Mouse (Mus musculus) stomach, postnatal 0 days (tissue): ENCODE measurements around the gene Paqr5. TPM values are rescaled to one million over a fixed set of nuclear protein-coding genes. Genes with fewer than 3 reads are reported as not detected.

Experiments used
- ATAC-seq: fragments of 200-750 bp; cut with Nextera tagmentation; 2 replicates; pipeline ENCODE4 v1.8.0; 2017; ENCODE audit not compliant: low FRiP score, low TSS enrichment
- DNase-seq: peaks from one replicate; pipeline ENCODE4 v3.0.0-alpha.2; 2016; ENCODE audit warnings: low spot score
- H3K27ac ChIP-seq: fragments of 300-500 bp; sonication (generic); replicated peaks from 2 replicates; pipeline ENCODE4 v1.5.1; 2014; ENCODE audit warnings: mild to moderate bottlenecking, control low read depth
- H3K27me3 ChIP-seq: fragments of 300-500 bp; sonication (generic); 2 replicates; pipeline ENCODE4 v1.6.1; 2014; ENCODE audit warnings: low read length; ENCODE audit not compliant: control insufficient read depth, insufficient read depth
- H3K36me3 ChIP-seq: fragments of 300-500 bp; sonication (generic); 2 replicates; pipeline ENCODE4 v1.6.1; 2014; ENCODE audit warnings: low read length, mixed read lengths; ENCODE audit not compliant: control insufficient read depth, insufficient read depth
- H3K4me1 ChIP-seq: fragments of 300-500 bp; sonication (generic); replicated peaks from 2 replicates; pipeline ENCODE4 v1.6.1; 2014; ENCODE audit warnings: antibody characterized with exemption; ENCODE audit not compliant: control insufficient read depth, insufficient read depth
- H3K4me2 ChIP-seq: fragments of 300-500 bp; sonication (generic); replicated peaks from 2 replicates; pipeline ENCODE4 v1.6.1; 2014; ENCODE audit warnings: low read depth, mild to moderate bottlenecking, control low read depth, moderate library complexity
- H3K4me3 ChIP-seq: fragments of 300-500 bp; sonication (generic); 2 replicates; pipeline ENCODE4 v1.5.1; 2014; ENCODE audit warnings: low read depth, low read length, control low read depth
- H3K9ac ChIP-seq: fragments of 300-500 bp; sonication (generic); 2 replicates; pipeline ENCODE4 v1.6.1; 2014; ENCODE audit warnings: mild to moderate bottlenecking, low read length, control low read depth, mixed read lengths
- H3K9me3 ChIP-seq: fragments of 300-500 bp; sonication (generic); 2 replicates; pipeline ENCODE4 v1.6.1; 2016; ENCODE audit warnings: low read length; ENCODE audit not compliant: control insufficient read depth
- CTCF ChIP-seq: IDR thresholded peaks from 2 replicates; pipeline ENCODE4 v1.5.1; 2016; ENCODE audit warnings: antibody characterized with exemption, low read depth, mild to moderate bottlenecking, moderate library complexity
- EP300 ChIP-seq: optimal IDR thresholded peaks from 2 replicates; pipeline ENCODE3; 2016; ENCODE audit warnings: antibody characterized with exemption
- WGBS: fragments of 180-500 bp; shearing (Covaris S2); extraction: QIAGEN DNeasy Blood & Tissue Kit; methylation state at CpG from one replicate; pipeline ENCODE4 v1.1.7; 2014; 5-methylcytosine and 5-hydroxymethylcytosine counted together
- polyA plus RNA-seq: library from polyadenylated mRNA; unstranded; fragments of >200 nt; fragmentation: Nextera tagmentation; extraction: Ambion mirVana; gene quantifications from 2 replicates; pipeline ENCODE4 v1.2.1, GENCODE M21; 2015

The Paqr5 gene
- polyA plus RNA-seq, 1 experiment from 2014 or later: 92.5 TPM

DNA sequence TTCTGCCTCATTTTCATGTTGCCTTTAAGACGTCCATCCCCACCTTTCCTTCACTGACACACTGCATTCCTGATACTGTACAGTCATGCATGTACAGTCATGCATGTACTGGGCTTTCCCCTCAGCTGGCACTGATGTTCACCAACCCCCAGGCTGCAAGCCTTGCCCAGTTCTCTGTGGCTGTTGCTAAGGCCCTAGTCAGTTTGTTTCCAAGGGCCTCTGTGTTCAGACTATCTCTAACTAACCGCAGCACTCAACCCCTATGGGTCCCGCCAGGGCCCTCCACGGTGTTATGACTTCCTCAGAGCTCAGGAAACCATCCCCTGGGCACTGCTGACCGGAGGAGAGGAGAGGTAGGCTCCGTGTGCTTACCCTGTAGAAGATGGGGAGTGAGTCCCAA, 63.3 kb downstream of the Paqr5 start:
- ATAC-seq: no peak

DNA sequence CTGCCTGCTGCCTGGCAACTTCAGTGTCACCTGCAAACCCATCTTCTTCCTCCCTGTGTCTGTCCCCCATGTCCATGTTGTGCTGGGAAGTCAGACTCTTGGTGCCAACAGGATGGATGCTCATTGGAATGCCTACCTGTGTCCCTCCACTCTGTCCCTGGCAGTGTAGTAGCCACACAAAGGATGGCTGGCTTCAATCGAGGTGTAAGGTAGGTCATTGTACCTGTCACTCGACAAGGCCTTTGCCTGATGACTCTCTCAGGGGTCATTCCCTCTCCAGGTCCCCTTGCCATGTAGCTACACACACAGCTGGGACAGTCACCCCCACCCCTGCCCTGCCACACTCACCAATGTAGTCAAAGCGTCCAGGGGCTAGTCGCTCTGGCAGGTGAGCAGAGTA, 65.5 kb downstream of the Paqr5 start:
- 0 out of 2 replicates have a peak, but pooled peaks have one; percentile 2 for ATAC-seq
- no peaks in the 10 kb centered on the region for H3K9me3 ChIP-seq
- peak overlapping the region; percentile 83 for H3K27ac ChIP-seq
- no peak overlapping the region for H3K4me2 ChIP-seq
- DNase-seq: no peak
- no peaks in the 10 kb centered on the region for H3K4me1 ChIP-seq
- H3K9ac ChIP-seq: no peak overlapping the region
- H3K27me3 ChIP-seq: no peaks in the 10 kb centered on the region
- TF ChIP-seq EP300 (no peak), CTCF (no peak)
- 79% methylated on average over 4 of the region's 4 CpGs for WGBS
- no peaks in the 10 kb centered on the region for H3K36me3 ChIP-seq
- H3K4me3 ChIP-seq: no peak overlapping the region

More for the DNA sequence above, 63.3 kb downstream of the Paqr5 start:
- no peak for DNase-seq
- Histone ChIP-seq H3K4me1 (no peaks in the 10 kb centered on the region), H3K4me3 (no peak overlapping the region), H3K4me2 (no peak overlapping the region), H3K9ac (0 out of 2 replicates have a peak overlapping the region, but pooled peaks have one; percentile 4), H3K36me3 (no peaks in the 10 kb centered on the region), H3K27me3 (no peaks in the 10 kb centered on the region), H3K27ac (no peak overlapping the region), H3K9me3 (no peaks in the 10 kb centered on the region)
- 67% methylated on average over 6 of the region's 6 CpGs for WGBS
- TF ChIP-seq EP300: no peak
- TF ChIP-seq CTCF: no peak

- peak overlapping the region; percentile 83 for H3K27ac ChIP-seq
- no peak overlapping the region for H3K4me2 ChIP-seq
- no peak overlapping the region for H3K9ac ChIP-seq
- no peaks in the 10 kb centered on the region for H3K4me1 ChIP-seq
- TF ChIP-seq EP300 (no peak), CTCF (no peak)
- ATAC-seq (peak; percentile 51), DNase-seq (peak; percentile 71)
- H3K9me3 ChIP-seq: no peaks in the 10 kb centered on the region
- no peaks in the 10 kb centered on the region for H3K36me3 ChIP-seq
- 26% methylated on average over 5 of the region's 5 CpGs for WGBS
- no peaks in the 10 kb centered on the region for H3K27me3 ChIP-seq
- H3K4me3 ChIP-seq: no peak overlapping the region
Observed at GRCm38 (mm10) chr9:61960753-61961152, 65.9 kb downstream of the Paqr5 start.

- no peak for TF ChIP-seq CTCF
- no peak for TF ChIP-seq EP300
- no peaks in the 10 kb centered on the region for H3K9me3 ChIP-seq
- 79% methylated on average over 1 of the region's 1 CpGs for WGBS
- no peaks in the 10 kb centered on the region for H3K27me3 ChIP-seq
- H3K27ac ChIP-seq: peak overlapping the region; percentile 83
- H3K4me1 ChIP-seq: no peaks in the 10 kb centered on the region
- H3K4me3 ChIP-seq: no peak overlapping the region
- DNase-seq (peak; percentile 75), ATAC-seq (peak; percentile 84)
- no peak overlapping the region for H3K4me2 ChIP-seq
- no peak overlapping the region for H3K9ac ChIP-seq
- H3K36me3 ChIP-seq: no peaks in the 10 kb centered on the region
Observed at GRCm38 (mm10) chr9:61959921-61960569, 66.6 kb downstream of the Paqr5 start.

- TF ChIP-seq CTCF (no peak), EP300 (no peak)
Observed at GRCm38 (mm10) chr9:61954707-61955106, 71.9 kb downstream of the Paqr5 start.

DNA sequence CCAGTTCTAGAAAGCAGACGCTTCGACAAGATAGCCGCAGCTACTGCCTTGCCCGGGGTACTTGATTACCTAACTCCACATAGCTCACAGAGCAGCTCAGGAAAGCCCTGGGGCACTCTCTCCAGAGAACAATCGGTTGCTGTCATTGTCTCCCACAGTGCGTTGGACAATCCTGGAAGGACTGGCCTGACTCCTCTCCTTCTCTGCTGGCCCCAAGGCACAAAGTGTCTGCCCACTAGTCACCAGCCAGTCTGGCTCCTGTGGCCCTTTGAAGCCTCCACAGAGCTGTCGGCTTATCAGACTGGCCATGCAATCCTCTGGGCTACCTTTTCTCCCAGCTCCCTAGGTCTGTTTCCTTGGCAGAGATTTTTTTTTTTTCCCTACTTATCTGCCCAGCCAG, 74.4 kb downstream of the Paqr5 start:
- H3K36me3 ChIP-seq: no peaks in the 10 kb centered on the region
- no peak overlapping the region for H3K27ac ChIP-seq
- no peak for ATAC-seq
- TF ChIP-seq EP300 (no peak), CTCF (no peak)
- WGBS: 66% methylated on average over 7 of the region's 7 CpGs
- DNase-seq: no peak
- H3K4me1 ChIP-seq: no peaks in the 10 kb centered on the region
- no peaks in the 10 kb centered on the region for H3K9me3 ChIP-seq
- H3K4me2 ChIP-seq: no peak overlapping the region
- H3K4me3 ChIP-seq: no peak overlapping the region
- H3K9ac ChIP-seq: no peak overlapping the region
- no peaks in the 10 kb centered on the region for H3K27me3 ChIP-seq

More at GRCm38 (mm10) chr9:61954707-61955106, 71.9 kb downstream of the Paqr5 start:
- Histone ChIP-seq H3K4me3 (no peak overlapping the region), H3K27me3 (no peaks in the 10 kb centered on the region), H3K4me2 (no peak overlapping the region), H3K36me3 (no peaks in the 10 kb centered on the region), H3K27ac (no peak overlapping the region), H3K9me3 (no peaks in the 10 kb centered on the region), H3K4me1 (no peaks in the 10 kb centered on the region), H3K9ac (no peak overlapping the region)
- DNase-seq (no peak), ATAC-seq (no peak)
